Mouse (Mus musculus): ENCODE data around the gene Shld2. TPM values are rescaled to one million over a fixed set of nuclear protein-coding genes. Genes with fewer than 3 reads are reported as not detected.
A peak's percentile ranks its signal among the peaks of the same experiment; 100 is the strongest.

Gene Shld2
- polyA plus RNA-seq, 1 experiment from 2014 or later = 8.0 TPM

- WGBS = 79% methylated on average over 9 of the region's 9 CpGs
- Histone ChIP-seq H3K4me2 (no peak overlapping the region), H3K4me3 (no peak overlapping the region), H3K9me3 (replicated peaks) (no peaks in the 10 kb centered on the region), H3K4me1 (replicated peaks) (peaks cover 18% of the 10 kb centered on the region), H3K9ac (no peak overlapping the region), H3K27me3 (no peaks in the 10 kb centered on the region), H3K36me3 (peaks cover 4% of the 10 kb centered on the region; the same call in 1 of the 2 replicates), H3K27ac (no peak overlapping the region)
- ATAC-seq (replicated peaks; ENCODE audit: insufficient number of reproducible peaks, insufficient read depth, low FRiP score, low read depth) = no peak
Observed at GRCm38 (mm10) chr14:34232866-34233680, 77.2 kb downstream of the Shld2 start.

- no peaks in the 10 kb centered on the region; the same call in 1 of the 2 replicates for H3K36me3 ChIP-seq
- H3K9ac ChIP-seq = no peak overlapping the region
- ATAC-seq (replicated peaks; ENCODE audit: insufficient number of reproducible peaks, insufficient read depth, low FRiP score, low read depth) = no peak
- H3K4me3 ChIP-seq = no peak overlapping the region
- 65% methylated on average over 7 of the region's 7 CpGs for WGBS
- H3K9me3 ChIP-seq (replicated peaks) = no peaks in the 10 kb centered on the region
- H3K27me3 ChIP-seq = no peaks in the 10 kb centered on the region
- H3K4me1 ChIP-seq (replicated peaks) = peaks cover 18% of the 10 kb centered on the region
- no peak overlapping the region for H3K4me2 ChIP-seq
- no peak overlapping the region for H3K27ac ChIP-seq
Observed at GRCm38 (mm10) chr14:34232340-34232739, 78.0 kb downstream of the Shld2 start.

DNA sequence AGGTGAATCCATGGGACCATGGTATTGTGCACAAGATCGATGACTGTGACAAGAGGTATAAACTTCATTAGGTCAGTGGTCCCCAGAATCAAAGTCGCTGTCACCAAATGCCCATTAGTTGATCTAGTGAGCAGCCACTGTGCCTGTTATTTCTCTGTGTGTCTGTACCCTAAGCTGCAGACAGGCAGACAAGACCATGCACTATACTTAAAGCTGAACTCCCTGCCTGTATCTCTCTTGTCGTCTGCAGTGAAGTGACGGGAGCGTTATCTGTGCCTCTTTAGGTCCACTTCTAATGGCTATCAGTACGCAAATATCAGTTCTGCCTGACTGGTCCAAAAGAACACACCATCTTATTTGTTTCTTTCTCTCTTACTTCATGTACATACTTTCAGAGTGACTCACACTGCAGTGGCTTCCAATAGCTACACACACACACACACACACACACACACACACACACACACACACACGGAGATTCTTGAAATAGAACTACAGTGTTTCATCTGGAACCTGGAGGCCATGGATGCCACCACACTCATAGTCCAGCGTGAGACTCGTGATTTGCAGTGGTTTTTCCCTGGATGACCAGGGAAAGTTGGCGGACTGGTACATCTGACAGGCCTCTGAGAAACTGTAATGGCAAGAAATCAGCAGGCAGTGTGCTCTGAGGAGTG, 81.3 kb downstream of the Shld2 start:
- H3K27ac ChIP-seq = peak overlapping the region; percentile 76

GRCm38 (mm10) chr14:34227981-34228380, 82.3 kb downstream of the Shld2 start:
- 75% methylated on average over 12 of the region's 12 CpGs for WGBS
- no peak for ATAC-seq (replicated peaks; ENCODE audit: insufficient number of reproducible peaks, insufficient read depth, low FRiP score, low read depth)
- Histone ChIP-seq H3K4me1 (replicated peaks) (peaks cover 12% of the 10 kb centered on the region), H3K36me3 (no peaks in the 10 kb centered on the region), H3K9me3 (replicated peaks) (no peaks in the 10 kb centered on the region), H3K9ac (no peak overlapping the region), H3K27ac (no peak overlapping the region), H3K27me3 (no peaks in the 10 kb centered on the region), H3K4me3 (no peak overlapping the region), H3K4me2 (no peak overlapping the region)

More for the DNA sequence above, 81.3 kb downstream of the Shld2 start:
- peak; percentile 56; the same call in 1 of the 2 replicates for ATAC-seq (replicated peaks; ENCODE audit: insufficient number of reproducible peaks, insufficient read depth, low FRiP score, low read depth)
- Histone ChIP-seq H3K9ac (no peak overlapping the region), H3K4me1 (replicated peaks) (peaks cover 12% of the 10 kb centered on the region), H3K27me3 (no peaks in the 10 kb centered on the region), H3K4me2 (0 out of 2 replicates have a peak overlapping the region, but pooled peaks have one; percentile 6), H3K4me3 (no peak overlapping the region), H3K9me3 (replicated peaks) (no peaks in the 10 kb centered on the region), H3K36me3 (no peaks in the 10 kb centered on the region)
- WGBS = 36% methylated on average over 10 of the region's 10 CpGs

DNA sequence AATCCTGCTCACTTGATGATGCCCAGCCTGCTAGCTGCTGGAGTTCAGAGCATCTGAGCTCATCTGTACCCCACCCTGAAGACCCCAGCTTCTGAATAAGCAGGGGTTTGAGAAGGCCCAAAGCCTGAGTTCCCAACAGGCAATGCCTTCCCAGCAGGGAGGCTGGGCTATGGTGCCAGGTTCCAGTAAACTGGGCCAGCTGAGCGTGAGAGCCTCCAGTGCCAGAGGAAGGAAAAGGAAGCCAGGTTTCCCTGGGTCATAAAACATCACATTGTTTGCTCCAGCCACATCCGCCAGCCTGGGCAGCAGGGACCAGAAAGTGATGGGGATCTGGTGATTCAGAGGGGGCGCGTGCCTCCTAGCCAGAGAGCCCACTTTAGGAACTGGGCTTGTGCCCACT, 83.7 kb downstream of the Shld2 start:
- H3K4me1 ChIP-seq (replicated peaks) = peaks cover 12% of the 10 kb centered on the region
- H3K9ac ChIP-seq = no peak overlapping the region
- no peaks in the 10 kb centered on the region for H3K9me3 ChIP-seq (replicated peaks)
- no peak overlapping the region for H3K27ac ChIP-seq
- WGBS = 83% methylated on average over 4 of the region's 4 CpGs
- no peak for ATAC-seq (replicated peaks; ENCODE audit: insufficient number of reproducible peaks, insufficient read depth, low FRiP score, low read depth)
- no peak overlapping the region for H3K4me2 ChIP-seq
- no peak overlapping the region for H3K4me3 ChIP-seq
- peaks cover 4% of the 10 kb centered on the region; the same call in 1 of the 2 replicates for H3K27me3 ChIP-seq
- H3K36me3 ChIP-seq = no peaks in the 10 kb centered on the region

DNA sequence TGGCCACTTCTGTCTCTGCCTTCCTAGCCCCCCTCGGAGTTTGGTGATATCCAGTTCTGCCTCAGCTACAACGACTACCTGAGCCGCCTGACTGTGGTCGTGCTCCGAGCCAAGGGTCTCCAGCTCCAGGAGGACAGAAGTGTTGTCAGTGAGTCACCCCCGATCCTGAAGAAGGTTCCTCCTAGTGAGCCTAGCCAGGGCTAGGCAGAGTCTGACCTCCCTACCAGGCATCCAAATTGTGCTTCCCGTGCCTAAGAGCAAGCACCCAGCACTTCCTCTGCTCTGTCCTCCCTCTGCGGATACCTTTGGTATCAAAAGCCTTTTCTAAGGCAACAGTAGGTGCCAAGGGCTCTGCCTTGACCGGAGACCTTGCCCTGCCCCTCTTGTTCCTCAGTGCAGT, 84.3 kb downstream of the Shld2 start:
- no peak overlapping the region for H3K4me3 ChIP-seq
- H3K4me1 ChIP-seq (replicated peaks) = peaks cover 12% of the 10 kb centered on the region
- H3K4me2 ChIP-seq = no peak overlapping the region
- 77% methylated on average over 9 of the region's 9 CpGs for WGBS
- H3K9ac ChIP-seq = no peak overlapping the region
- ATAC-seq (replicated peaks; ENCODE audit: insufficient number of reproducible peaks, insufficient read depth, low FRiP score, low read depth) = no peak
- no peaks in the 10 kb centered on the region for H3K9me3 ChIP-seq (replicated peaks)
- no peak overlapping the region for H3K27ac ChIP-seq
- H3K27me3 ChIP-seq = peaks cover 10% of the 10 kb centered on the region
- H3K36me3 ChIP-seq = no peaks in the 10 kb centered on the region

DNA sequence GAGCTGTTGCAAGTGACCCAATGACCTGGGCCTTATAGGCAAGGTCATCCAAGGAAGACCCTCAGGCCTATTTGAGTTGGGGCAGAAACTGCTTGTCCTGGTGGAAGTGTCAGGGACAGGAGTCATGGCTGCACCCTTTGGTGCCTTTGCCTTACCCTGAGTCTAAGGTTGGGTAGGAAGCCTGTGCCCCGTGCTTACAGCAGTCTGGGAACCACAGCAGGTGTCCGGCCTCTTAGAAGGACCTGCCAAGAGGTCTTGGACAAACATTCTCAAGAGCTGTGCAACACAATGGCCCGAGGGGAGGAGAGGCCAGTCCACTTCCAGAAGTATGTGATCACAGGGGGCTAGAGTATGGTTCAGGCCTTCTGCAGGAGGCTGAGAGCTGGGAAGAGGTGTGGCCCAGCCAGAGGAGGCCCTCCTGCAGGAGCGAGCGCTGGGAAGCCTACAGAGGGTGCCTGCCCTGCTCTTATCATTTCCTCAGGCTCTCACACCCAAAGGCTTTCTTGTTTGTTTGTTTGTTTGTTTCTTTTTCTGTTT, 86.9 kb downstream of the Shld2 start:
- H3K9me3 ChIP-seq (replicated peaks) = no peaks in the 10 kb centered on the region
- 64% methylated on average over 5 of the region's 5 CpGs for WGBS
- H3K27ac ChIP-seq = no peak overlapping the region
- no peak for ATAC-seq (replicated peaks; ENCODE audit: insufficient number of reproducible peaks, insufficient read depth, low FRiP score, low read depth)
- peaks cover 10% of the 10 kb centered on the region for H3K4me1 ChIP-seq (replicated peaks)
- no peak overlapping the region for H3K9ac ChIP-seq
- H3K4me2 ChIP-seq = no peak overlapping the region
- peaks cover 34% of the 10 kb centered on the region for H3K27me3 ChIP-seq
- H3K4me3 ChIP-seq = no peak overlapping the region
- H3K36me3 ChIP-seq = no peaks in the 10 kb centered on the region

- WGBS = 58% methylated on average over 5 of the region's 5 CpGs
Observed at GRCm38 (mm10) chr14:34221416-34222077, 88.7 kb downstream of the Shld2 start.

DNA sequence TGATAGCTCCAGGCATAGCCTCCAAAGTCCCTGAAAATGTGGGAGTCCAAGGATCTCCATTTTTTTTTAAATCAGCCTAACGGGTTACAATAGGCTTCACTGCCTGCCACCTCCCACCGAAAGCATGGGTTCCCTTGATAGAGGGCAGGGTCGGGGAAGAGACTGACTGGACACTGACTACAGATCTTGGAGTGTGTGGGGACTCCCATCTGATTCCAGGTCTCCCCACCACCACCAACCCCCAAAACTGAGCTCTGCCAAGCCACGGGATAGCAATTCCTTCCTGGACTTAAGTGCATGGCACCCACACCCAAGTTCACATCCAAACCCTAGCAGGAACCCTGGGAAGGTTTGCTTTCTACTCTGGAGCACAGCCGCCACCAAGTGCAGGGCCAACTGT, 89.9 kb downstream of the Shld2 start:
- H3K27ac ChIP-seq = no peak overlapping the region
- 66% methylated on average over 5 of the region's 5 CpGs for WGBS
- H3K27me3 ChIP-seq = peaks cover 39% of the 10 kb centered on the region
- peaks cover 10% of the 10 kb centered on the region for H3K4me1 ChIP-seq (replicated peaks)
- no peak overlapping the region for H3K9ac ChIP-seq
- H3K9me3 ChIP-seq (replicated peaks) = no peaks in the 10 kb centered on the region
- no peaks in the 10 kb centered on the region for H3K36me3 ChIP-seq
- no peak overlapping the region for H3K4me3 ChIP-seq
- H3K4me2 ChIP-seq = peak overlapping the region; percentile 65; the same call in 1 of the 2 replicates
- no peak for ATAC-seq (replicated peaks; ENCODE audit: insufficient number of reproducible peaks, insufficient read depth, low FRiP score, low read depth)

More at GRCm38 (mm10) chr14:34221416-34222077, 88.7 kb downstream of the Shld2 start:
- H3K4me2 ChIP-seq = no peak overlapping the region
- no peak overlapping the region for H3K4me3 ChIP-seq
- peaks cover 39% of the 10 kb centered on the region for H3K27me3 ChIP-seq
- no peak overlapping the region for H3K9ac ChIP-seq
- H3K27ac ChIP-seq = no peak overlapping the region
- H3K4me1 ChIP-seq (replicated peaks) = peaks cover 7% of the 10 kb centered on the region
- H3K9me3 ChIP-seq (replicated peaks) = no peaks in the 10 kb centered on the region
- no peaks in the 10 kb centered on the region for H3K36me3 ChIP-seq
- no peak for ATAC-seq (replicated peaks; ENCODE audit: insufficient number of reproducible peaks, insufficient read depth, low FRiP score, low read depth)

DNA sequence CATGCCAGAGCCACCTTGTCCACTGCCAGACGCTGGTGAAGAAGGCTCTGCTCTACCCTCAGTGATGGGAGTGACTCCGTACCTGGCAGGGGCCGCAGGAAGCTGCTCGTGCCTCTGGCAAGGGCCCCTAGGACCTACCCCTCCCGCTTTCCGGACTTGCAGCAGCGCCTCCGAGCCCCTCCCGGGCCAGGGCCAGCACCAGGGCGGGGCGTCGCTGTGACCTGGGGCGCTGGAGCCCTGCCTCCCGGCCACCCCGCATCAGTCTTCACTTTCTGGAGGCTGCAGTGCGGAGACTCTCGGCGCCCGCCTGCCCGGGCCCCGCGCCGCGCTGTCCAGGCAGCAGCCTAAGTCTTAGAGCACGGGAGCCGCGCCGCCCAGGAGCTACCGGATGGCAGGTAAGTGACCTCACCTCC, 90.5 kb downstream of the Shld2 start:
- H3K4me2 ChIP-seq = peak overlapping the region; percentile 65
- peak overlapping the region; percentile 41 for H3K4me3 ChIP-seq
- H3K36me3 ChIP-seq = no peaks in the 10 kb centered on the region
- no peaks in the 10 kb centered on the region for H3K9me3 ChIP-seq (replicated peaks)
- ATAC-seq (replicated peaks; ENCODE audit: insufficient number of reproducible peaks, insufficient read depth, low FRiP score, low read depth) = no peak
- H3K27ac ChIP-seq = no peak overlapping the region
- H3K9ac ChIP-seq = peak overlapping the region; percentile 25; the same call in 1 of the 2 replicates
- peaks cover 10% of the 10 kb centered on the region for H3K4me1 ChIP-seq (replicated peaks)
- WGBS = 4% methylated on average over 29 of the region's 29 CpGs
- peaks cover 39% of the 10 kb centered on the region for H3K27me3 ChIP-seq

- Histone ChIP-seq H3K36me3 (no peaks in the 10 kb centered on the region), H3K27me3 (peaks cover 39% of the 10 kb centered on the region), H3K4me3 (peak within 1 kb of the TSS; percentile 41), H3K4me2 (peak within 1 kb of the TSS; percentile 65), H3K27ac (no peak within 1 kb of the TSS), H3K9me3 (replicated peaks) (no peaks in the 10 kb centered on the region), H3K9ac (peak within 1 kb of the TSS; percentile 25; the same call in 1 of the 2 replicates), H3K4me1 (replicated peaks) (peaks cover 10% of the 10 kb centered on the region)
- WGBS = 61% methylated on average over 6 of the region's 6 CpGs
- ATAC-seq (replicated peaks; ENCODE audit: insufficient number of reproducible peaks, insufficient read depth, low FRiP score, low read depth) = no peak
Observed at GRCm38 (mm10) chr14:34219295-34219694, 91.0 kb downstream of the Shld2 start, which contains the start of gene Syt15. Gene Syt15 (plus strand): TSS chr14:34219595.

Measured in heart, embryonic 15.5 days (tissue).